Mouse (Mus musculus) neural tube, embryonic 11.5 days (tissue): ENCODE measurements around the gene Abca4. TPM values are rescaled to one million over a fixed set of nuclear protein-coding genes. Genes with fewer than 3 reads are reported as not detected.

ENCODE experiments used
- ATAC-seq: fragments of 200-750 bp; cut with Nextera tagmentation; 2 replicates; pipeline ENCODE4 v1.8.0; 2017; ENCODE audit warnings: moderate number of reproducible peaks, mild to moderate bottlenecking, moderate TSS enrichment, moderate library complexity; ENCODE audit not compliant: insufficient read depth, low FRiP score, low TSS enrichment
- DNase-seq: peaks from one replicate; pipeline ENCODE4 v3.0.0-alpha.2; 2015; ENCODE audit warnings: low spot score
- H3K27ac ChIP-seq: fragments of 300-500 bp; sonication (generic); 2 replicates; pipeline ENCODE4 v1.5.1; 2014; ENCODE audit warnings: low read depth, mild to moderate bottlenecking, low read length
- H3K27me3 ChIP-seq: fragments of 300-500 bp; sonication (generic); 2 replicates; pipeline ENCODE4 v1.6.1; 2014; ENCODE audit warnings: mild to moderate bottlenecking, low read length, mixed read lengths; ENCODE audit not compliant: control insufficient read depth, insufficient read depth
- H3K36me3 ChIP-seq: fragments of 300-500 bp; sonication (generic); 2 replicates; pipeline ENCODE4 v1.6.1; 2014; ENCODE audit warnings: mild to moderate bottlenecking, low read length, moderate library complexity, mixed read lengths; ENCODE audit not compliant: control insufficient read depth, insufficient read depth
- H3K4me1 ChIP-seq: fragments of 300-500 bp; sonication (generic); 2 replicates; pipeline ENCODE4 v1.6.1; 2014; ENCODE audit warnings: low read length, mixed read lengths; ENCODE audit not compliant: control insufficient read depth, insufficient read depth
- H3K4me2 ChIP-seq: fragments of 300-500 bp; sonication (generic); 2 replicates; pipeline ENCODE4 v1.6.1; 2014; ENCODE audit warnings: low read depth, mild to moderate bottlenecking, moderate library complexity
- H3K4me3 ChIP-seq: fragments of 300-500 bp; sonication (generic); 2 replicates; pipeline ENCODE4 v1.5.1; 2014; ENCODE audit warnings: low read depth, low read length
- H3K9ac ChIP-seq: fragments of 300-500 bp; sonication (generic); 2 replicates; pipeline ENCODE4 v1.6.1; 2014; ENCODE audit warnings: mild to moderate bottlenecking, low read length
- H3K9me3 ChIP-seq: fragments of 300-500 bp; sonication (generic); 2 replicates; pipeline ENCODE4 v1.6.1; 2016; ENCODE audit warnings: low read length; ENCODE audit not compliant: control insufficient read depth
- WGBS: fragments of 180-500 bp; shearing (Covaris S2); extraction: QIAGEN DNeasy Blood & Tissue Kit; methylation state at CpG from one replicate; pipeline ENCODE4 v1.1.7; 2014; 5-methylcytosine and 5-hydroxymethylcytosine counted together
- polyA plus RNA-seq: library from polyadenylated mRNA; unstranded; fragments of >200 nt; fragmentation: Nextera tagmentation; extraction: Ambion mirVana; gene quantifications from 2 replicates; pipeline ENCODE4 v1.2.1, GENCODE M21; 2014

The Abca4 gene
- polyA plus RNA-seq, 1 experiment from 2014 or later, result 1.0 TPM

DNA sequence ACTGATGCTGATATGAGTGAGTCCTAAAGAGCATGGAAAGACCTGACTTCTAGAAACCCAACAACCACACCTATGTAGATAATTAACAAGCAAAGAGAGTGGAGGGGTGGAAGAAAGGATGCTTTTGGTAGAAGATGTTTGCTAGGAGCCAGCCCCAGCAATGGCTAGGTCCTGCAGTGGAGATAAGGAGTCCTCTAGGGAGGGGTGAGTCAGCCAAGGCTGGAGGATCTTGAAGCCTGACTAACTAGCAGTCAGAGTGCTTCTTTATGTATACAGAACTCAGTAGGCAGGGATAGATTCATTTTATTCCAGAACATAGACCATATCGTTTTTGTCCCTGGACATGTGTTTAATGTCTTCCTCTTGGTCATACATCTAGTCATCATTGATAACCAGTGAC, 115.2 kb downstream of the Abca4 start:
- WGBS, result 97% methylated on average over 1 of the region's 1 CpGs
- DNase-seq (no peak), ATAC-seq (no peak)
- H3K36me3 ChIP-seq, result no peaks in the 10 kb centered on the region
- H3K27ac ChIP-seq, result no peak overlapping the region
- no peaks in the 10 kb centered on the region for H3K27me3 ChIP-seq
- no peaks in the 10 kb centered on the region for H3K9me3 ChIP-seq
- H3K9ac ChIP-seq, result no peak overlapping the region
- H3K4me3 ChIP-seq, result no peak overlapping the region
- no peaks in the 10 kb centered on the region for H3K4me1 ChIP-seq
- H3K4me2 ChIP-seq, result no peak overlapping the region

DNA sequence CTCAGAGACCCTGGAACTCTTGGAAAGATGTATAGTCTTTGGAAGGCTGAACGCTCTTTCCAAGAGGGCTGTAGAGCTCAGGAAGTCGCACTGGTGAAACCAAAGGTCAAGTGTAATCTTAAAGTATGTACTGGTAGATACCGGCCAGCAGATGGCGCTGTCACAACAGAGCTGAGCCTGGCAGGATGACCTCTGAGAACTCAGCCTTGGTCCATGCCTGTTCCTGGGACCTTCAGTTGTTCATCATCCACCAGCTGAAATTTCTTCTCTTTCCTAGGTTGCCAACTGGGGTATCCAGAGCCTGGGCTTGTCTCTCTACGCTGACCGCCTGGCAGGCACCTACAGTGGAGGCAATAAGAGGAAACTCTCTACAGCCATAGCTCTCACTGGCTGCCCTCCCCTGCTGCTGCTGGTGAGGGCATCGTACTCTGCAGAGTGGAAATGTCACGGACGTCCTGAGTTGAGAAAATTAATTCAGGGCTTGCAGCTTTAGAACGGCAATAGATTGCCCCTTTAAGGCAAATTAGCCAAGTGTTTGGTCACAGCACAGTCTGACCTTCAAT, 125.5 kb downstream of the Abca4 start:
- DNase-seq (peak; percentile 72), ATAC-seq (no peak)
- Histone ChIP-seq H3K27me3 (no peaks in the 10 kb centered on the region), H3K27ac (no peak overlapping the region), H3K36me3 (no peaks in the 10 kb centered on the region), H3K9ac (no peak overlapping the region), H3K4me3 (no peak overlapping the region), H3K4me2 (no peak overlapping the region), H3K4me1 (no peaks in the 10 kb centered on the region), H3K9me3 (no peaks in the 10 kb centered on the region)
- WGBS, result 42% methylated on average over 10 of the region's 10 CpGs

- Histone ChIP-seq H3K4me2 (no peak overlapping the region), H3K9me3 (no peaks in the 10 kb centered on the region), H3K27me3 (no peaks in the 10 kb centered on the region), H3K27ac (no peak overlapping the region), H3K4me1 (no peaks in the 10 kb centered on the region), H3K36me3 (no peaks in the 10 kb centered on the region), H3K4me3 (no peak overlapping the region), H3K9ac (no peak overlapping the region)
- DNase-seq (no peak), ATAC-seq (no peak)
- WGBS, result 88% methylated on average over 10 of the region's 10 CpGs
These were observed 126.5 kb downstream of the Abca4 start for GRCm38 (mm10) chr3:122170621-122171309.

DNA sequence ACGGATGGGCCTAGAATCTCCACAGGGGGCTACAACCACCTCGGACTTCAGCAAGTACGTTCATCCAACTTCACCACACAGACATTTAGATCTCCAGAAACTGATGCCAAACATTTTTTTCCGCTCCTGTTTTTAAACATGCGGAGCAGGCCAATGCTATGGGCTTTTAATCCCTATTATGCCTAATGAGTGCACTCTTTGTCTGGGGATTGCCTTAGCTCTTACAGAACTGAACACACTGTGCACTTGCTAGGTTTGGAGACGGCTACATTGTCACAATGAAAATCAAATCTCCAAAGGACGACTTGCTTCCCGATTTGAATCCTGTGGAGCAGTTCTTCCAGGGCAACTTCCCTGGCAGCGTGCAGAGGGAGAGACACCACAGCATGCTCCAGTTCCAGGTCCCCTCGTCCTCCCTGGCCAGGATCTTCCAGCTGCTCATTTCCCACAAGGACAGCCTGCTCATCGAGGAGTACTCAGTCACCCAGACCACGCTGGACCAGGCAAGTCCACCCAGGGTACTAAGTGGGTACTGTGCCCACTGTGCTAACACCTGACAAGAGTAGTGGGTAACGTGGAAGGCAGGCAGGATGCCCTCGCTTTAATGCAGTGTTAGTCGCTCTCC, 129.4 kb downstream of the Abca4 start:
- Histone ChIP-seq H3K4me3 (no peak overlapping the region), H3K4me1 (no peaks in the 10 kb centered on the region), H3K27me3 (no peaks in the 10 kb centered on the region), H3K9ac (no peak overlapping the region), H3K4me2 (no peak overlapping the region), H3K36me3 (no peaks in the 10 kb centered on the region), H3K27ac (no peak overlapping the region), H3K9me3 (no peaks in the 10 kb centered on the region)
- no peak for DNase-seq
- no peak for ATAC-seq
- 72% methylated on average over 15 of the region's 15 CpGs for WGBS

DNA sequence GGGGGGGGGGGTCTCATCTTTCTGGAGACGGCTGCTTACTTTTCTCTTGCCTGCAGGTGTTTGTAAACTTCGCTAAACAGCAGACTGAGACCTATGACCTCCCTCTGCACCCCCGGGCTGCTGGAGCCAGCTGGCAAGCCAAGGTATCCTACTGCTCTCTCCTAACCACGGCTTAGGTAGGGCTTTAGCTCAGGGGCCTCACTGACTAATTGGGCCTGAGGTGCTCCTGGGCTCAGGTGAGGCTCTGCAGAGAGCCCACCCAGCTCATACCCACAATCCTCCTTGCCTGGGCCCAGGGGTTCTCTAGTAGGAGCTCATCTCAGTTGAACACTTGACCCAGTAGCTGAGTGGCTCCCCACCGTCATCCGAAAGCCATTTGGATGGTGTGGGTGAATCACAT, 131.8 kb downstream of the Abca4 start:
- H3K4me2 ChIP-seq, result no peak overlapping the region
- 82% methylated on average over 6 of the region's 6 CpGs for WGBS
- DNase-seq, result no peak
- no peaks in the 10 kb centered on the region for H3K9me3 ChIP-seq
- ATAC-seq, result no peak
- H3K27me3 ChIP-seq, result no peaks in the 10 kb centered on the region
- H3K4me1 ChIP-seq, result no peaks in the 10 kb centered on the region
- H3K27ac ChIP-seq, result no peak overlapping the region
- H3K4me3 ChIP-seq, result no peak overlapping the region
- H3K36me3 ChIP-seq, result no peaks in the 10 kb centered on the region
- no peak overlapping the region for H3K9ac ChIP-seq

DNA sequence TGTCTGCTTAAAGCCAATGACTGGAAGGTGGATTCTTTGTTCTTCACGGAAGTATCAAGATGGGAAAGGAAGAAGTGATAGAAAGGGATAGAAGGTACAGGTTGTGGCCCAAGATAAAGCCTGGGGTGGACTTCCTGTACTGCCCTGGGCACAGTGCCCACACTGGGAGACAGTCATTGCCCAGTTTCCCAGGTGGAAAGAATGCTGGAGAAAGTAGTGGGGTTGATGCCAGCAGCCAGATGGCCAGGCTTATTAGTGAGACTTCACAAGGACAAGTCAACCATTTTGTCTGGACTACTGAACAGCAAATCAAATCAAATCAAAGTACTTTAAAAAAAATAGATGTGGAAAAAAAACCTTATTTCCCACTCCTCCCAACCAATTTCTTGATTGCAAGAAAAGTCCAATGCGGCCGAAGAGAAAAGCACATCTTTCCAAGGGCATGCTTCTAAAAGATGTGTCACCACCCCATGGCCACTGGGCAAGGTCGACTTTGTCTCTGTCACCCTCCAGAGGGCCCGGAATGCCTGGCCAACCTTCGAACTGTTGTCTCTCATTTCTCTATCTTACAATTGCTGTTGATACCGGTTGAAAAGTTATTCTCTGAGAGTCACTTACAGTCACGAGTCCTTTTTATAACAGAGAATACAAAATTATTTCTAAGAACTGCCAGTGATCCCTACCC, 132.6 kb downstream of the Abca4 start:
- WGBS, result 88% methylated on average over 8 of the region's 8 CpGs
- ATAC-seq (no peak), DNase-seq (no peak)
- H3K9ac ChIP-seq, result no peak overlapping the region
- H3K4me1 ChIP-seq, result no peaks in the 10 kb centered on the region
- no peaks in the 10 kb centered on the region for H3K36me3 ChIP-seq
- no peak overlapping the region for H3K27ac ChIP-seq
- no peak overlapping the region for H3K4me3 ChIP-seq
- H3K4me2 ChIP-seq, result no peak overlapping the region
- H3K27me3 ChIP-seq, result no peaks in the 10 kb centered on the region
- H3K9me3 ChIP-seq, result no peaks in the 10 kb centered on the region

DNA sequence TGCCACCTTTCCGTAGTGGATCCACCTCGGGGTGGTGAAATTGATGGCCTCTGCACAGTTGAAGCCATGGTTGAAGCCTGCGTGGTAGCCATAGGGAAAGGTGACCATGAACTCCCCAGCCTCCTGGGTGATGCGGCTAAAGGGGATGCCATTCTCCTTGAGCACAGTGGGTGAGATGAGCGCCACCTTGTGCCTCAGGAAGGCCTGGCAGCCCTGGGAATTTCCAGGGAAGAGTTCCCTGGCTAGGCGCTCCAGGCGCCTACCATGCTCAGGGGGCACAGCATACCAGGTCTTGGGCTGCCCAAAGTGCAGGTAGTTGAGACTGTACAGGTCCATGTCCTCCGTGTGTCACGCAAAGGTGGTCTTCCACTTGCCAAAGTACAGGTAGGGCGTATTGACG, 139.9 kb downstream of the Abca4 start:
- DNase-seq (peak; percentile 27), ATAC-seq (no peak)
- Histone ChIP-seq H3K27ac (no peak overlapping the region), H3K4me1 (no peaks in the 10 kb centered on the region), H3K4me2 (no peak overlapping the region), H3K9ac (no peak overlapping the region), H3K36me3 (no peaks in the 10 kb centered on the region), H3K9me3 (no peaks in the 10 kb centered on the region), H3K4me3 (no peak overlapping the region), H3K27me3 (no peaks in the 10 kb centered on the region)
- WGBS, result 59% methylated on average over 11 of the region's 11 CpGs

- H3K36me3 ChIP-seq, result no peaks in the 10 kb centered on the region
These were observed 142.7 kb downstream of the Abca4 start for GRCm38 (mm10) chr3:122186975-122187374.

More at GRCm38 (mm10) chr3:122186975-122187374, 142.7 kb downstream of the Abca4 start:
- ATAC-seq, result no peak
- Histone ChIP-seq H3K4me1 (no peaks in the 10 kb centered on the region), H3K4me3 (no peak overlapping the region), H3K9me3 (no peaks in the 10 kb centered on the region), H3K4me2 (no peak overlapping the region), H3K9ac (no peak overlapping the region), H3K27me3 (no peaks in the 10 kb centered on the region), H3K27ac (no peak overlapping the region)
- 74% methylated on average over 1 of the region's 1 CpGs for WGBS
- DNase-seq, result no peak
